Mouse (Mus musculus): ENCODE results near the gene Zfp952. TPM values are rescaled to one million over a fixed set of nuclear protein-coding genes. Genes with fewer than 3 reads are reported as not detected.
A peak's percentile ranks its signal among the peaks of the same experiment; 100 is the strongest.
"Not testable (repeated sequence)": the region's sequence is repeated elsewhere in the genome, so short reads cannot be mapped to it uniquely, and the experiment has no call there.

The Zfp952 gene
- total RNA-seq (2017), result 14.0 to 27.0 TPM (median 15.5 TPM) in 3 replicates

DNA sequence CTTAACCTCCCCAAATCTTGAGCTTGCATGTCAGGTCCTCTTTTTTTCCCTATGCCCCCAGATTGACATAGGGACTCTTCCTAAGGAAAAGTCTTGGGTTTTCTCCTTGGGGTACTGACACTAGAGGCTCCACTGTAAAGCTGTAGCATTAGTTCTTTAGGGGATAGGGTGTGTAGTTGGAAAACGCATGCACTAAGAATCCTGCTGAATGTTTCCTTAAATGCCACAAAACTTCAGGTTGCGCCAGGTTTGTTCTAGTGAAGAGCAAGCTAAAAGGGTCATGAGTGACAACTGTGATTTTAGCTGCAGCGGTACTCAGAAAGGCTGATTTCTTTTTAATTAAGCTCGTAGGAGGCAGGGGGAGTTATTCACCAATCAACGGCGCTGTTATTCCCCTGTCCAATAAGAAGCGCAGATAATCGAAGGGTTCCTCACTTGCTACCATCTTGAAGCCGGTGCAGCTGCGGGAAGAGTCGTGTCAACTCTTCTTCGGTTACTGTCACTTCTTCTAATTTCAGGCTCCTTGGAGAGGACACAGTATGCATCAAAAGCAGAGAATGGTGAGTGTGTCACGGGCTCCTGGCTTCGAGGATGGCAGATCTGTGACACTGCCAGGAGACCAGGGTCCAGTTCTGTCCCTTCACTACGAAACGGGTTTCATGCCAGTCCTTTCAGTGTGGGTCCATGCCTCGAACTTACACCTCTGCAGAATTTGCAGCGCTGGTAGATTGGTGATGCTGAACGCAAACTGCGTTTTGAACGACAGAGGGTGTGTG lies at the start of gene Zfp952:
Zfp952 (plus strand) TSS at position 431 of the 776 bp plus-strand sequence.
- ATAC-seq (replicated peaks; ENCODE audit: insufficient number of reproducible peaks, low FRiP score, low TSS enrichment, poor library complexity, severe bottlenecking), result peak; percentile 99

DNA sequence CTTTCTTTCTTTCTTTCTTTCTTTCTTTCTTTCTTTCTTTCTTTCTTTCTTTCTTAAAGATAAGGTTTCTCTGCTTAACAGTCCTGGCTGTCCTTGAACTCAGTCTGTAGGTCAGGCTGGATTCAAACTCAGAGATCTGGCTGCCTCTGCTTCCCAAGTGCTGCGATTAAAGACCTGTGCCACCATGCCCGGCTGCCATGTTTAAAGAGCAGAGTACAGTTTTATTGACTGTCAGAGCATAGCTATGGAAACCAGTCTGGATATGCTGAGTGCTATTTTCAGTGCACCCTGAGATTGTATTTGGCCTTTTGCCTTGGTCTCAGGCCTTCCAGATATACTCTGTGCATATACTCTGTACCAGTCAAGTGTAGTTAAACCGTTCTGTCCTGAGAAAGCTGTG lies 49.3 kb upstream of the Zfp952 start:
- no peak for ATAC-seq (replicated peaks; ENCODE audit: insufficient number of reproducible peaks, low FRiP score, low TSS enrichment, poor library complexity, severe bottlenecking)

DNA sequence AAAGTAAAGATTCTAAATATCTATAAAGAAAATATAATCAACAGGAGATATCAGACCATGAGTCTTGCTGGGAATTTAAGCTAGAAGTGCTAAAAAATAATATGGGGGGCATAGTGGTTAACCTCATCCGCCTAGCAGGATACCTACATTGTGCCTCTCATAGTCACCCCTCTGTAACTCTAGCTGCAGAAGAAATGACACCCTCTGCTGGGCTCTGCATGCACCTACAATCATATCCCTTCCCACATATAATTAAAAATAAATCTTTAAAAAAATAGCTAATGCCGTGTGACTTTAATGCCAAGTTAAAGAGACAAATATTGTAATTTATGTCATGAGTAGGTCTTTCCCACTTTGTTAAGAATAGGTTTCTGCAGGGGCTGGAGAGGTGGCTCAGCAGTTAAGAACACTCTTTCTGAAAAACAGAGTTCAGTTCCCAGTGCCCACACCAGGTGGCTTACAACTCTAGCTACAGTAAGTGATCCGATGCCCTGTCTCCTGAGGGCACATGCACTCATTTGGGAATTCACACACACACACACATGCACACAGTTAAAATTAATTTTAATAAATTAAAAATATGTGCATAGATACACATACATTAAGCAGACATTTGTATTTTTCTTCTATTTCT lies 48.4 kb upstream of the Zfp952 start:
- ATAC-seq (replicated peaks; ENCODE audit: insufficient number of reproducible peaks, low FRiP score, low TSS enrichment, poor library complexity, severe bottlenecking), result no peak

DNA sequence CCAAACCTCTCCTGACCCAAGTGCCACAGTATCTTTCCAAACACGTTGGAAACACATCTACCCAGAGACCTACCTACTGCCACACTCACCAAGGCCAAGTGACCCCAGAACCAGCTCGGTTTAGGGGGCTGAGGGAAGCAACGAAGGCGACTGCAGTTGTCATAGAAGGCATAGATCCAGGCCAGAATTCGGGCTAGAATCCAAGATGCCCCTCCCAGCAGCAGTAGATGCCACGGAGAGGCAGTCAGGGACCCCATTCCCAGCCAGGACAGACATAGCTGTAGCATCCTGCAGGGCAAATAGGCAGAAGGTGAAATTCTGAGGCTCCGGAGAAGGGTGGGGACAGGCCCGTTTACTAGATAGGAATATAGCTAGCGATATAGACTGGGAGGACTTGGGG lies 46.2 kb upstream of the Zfp952 start:
- no peak for ATAC-seq (replicated peaks; ENCODE audit: insufficient number of reproducible peaks, low FRiP score, low TSS enrichment, poor library complexity, severe bottlenecking)

DNA sequence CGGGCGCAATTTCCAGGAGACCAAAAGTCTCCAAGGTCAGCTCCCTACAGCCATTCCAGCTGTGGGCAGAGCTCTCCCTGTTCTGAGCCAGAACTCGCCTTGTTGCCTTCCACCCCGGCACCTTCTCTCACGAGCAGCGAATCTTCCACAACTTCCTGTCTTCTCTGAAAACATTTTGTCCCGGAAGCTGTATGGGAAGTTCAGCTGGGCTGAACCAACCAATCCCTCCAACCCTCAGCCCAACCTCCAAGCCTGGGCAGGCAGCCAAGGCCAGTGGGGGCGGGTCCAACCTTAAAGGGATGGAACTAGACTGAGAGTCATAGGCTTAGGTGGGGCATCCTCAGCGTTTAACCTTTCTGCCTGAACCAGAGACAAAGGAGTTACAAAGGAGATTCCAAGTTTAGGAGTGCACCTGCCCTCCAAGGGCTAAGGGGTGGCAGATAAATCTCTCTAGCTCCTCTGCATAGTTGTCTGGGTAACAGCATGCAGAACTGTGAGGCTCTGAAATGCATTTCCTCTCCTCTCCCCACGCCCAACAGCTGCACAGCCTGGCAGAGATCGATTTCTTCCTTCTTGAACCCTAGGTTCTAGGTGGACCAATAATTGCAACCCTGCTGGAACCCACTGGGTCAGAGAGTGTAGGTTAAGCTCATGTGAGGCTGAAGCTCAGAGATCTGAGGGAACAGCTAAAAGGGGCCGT lies 45.6 kb upstream of the Zfp952 start, which contains the start of gene Cyp4f13:
Cyp4f13 (minus strand) TSS at position 188 of the 700 bp plus-strand sequence.
- ATAC-seq (replicated peaks; ENCODE audit: insufficient number of reproducible peaks, low FRiP score, low TSS enrichment, poor library complexity, severe bottlenecking), result peak; percentile 96

DNA sequence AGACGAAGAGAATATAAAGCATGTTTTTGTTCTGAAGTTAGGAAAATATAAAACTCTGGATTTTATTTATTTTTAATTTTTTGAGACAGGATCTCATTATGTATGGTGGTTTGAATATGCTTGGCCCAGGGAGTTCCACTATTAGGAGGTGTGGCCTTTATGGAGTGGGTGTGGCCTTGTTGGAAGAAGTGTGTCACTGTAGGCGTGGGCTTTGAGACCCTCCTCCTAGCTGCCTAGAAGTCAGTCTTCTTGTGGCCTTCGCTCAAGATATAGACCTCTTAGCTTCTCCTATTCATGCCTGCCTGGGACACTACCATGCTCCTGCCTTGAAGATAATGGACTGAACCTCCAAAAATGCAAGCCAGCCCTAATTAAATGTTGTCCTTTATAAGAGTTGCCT lies 42.8 kb upstream of the Zfp952 start:
- no peak for ATAC-seq (replicated peaks; ENCODE audit: insufficient number of reproducible peaks, low FRiP score, low TSS enrichment, poor library complexity, severe bottlenecking)

DNA sequence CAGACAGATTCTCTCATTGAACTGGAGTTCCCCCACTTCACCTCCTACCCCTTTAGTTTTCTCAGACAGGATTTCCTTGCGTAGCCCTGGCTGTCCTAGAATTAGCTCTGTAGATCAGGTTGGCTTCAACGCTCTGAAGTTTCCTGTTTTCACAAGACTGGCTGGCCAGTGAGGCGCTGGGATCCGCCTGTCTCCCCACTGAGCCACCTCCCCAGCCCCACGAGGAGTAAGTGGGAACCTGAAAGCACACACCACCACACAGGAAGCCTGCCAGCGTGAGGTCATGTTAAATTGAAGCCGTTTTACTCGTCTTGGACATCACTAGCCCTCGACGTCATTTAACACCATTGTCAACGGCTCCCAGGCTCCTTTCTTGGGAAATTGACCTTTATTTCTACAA lies 41.9 kb upstream of the Zfp952 start:
- ATAC-seq (replicated peaks; ENCODE audit: insufficient number of reproducible peaks, low FRiP score, low TSS enrichment, poor library complexity, severe bottlenecking), result no peak

DNA sequence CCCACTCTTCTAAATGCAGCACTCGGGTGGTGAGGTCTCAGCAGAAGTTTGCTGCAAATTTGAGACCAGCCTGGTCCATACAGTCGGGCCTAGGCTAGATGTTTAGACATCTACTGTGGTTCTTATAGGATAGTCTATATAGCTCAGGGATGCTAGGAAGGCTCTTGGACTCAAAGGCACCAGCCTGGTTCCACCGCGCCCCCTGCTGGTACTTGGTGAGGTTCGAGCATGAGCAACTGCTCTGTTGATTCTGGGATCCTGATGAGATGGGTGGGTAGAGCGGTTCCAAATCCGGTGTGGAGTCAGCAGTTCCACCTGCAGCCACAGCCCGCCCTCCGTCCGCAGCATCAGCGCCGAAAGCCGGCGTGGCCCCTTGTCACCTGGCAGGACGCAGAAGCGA lies 41.5 kb upstream of the Zfp952 start:
- 0 out of 2 replicates have a peak, but pooled peaks have one; percentile 48 for ATAC-seq (replicated peaks; ENCODE audit: insufficient number of reproducible peaks, low FRiP score, low TSS enrichment, poor library complexity, severe bottlenecking)

DNA sequence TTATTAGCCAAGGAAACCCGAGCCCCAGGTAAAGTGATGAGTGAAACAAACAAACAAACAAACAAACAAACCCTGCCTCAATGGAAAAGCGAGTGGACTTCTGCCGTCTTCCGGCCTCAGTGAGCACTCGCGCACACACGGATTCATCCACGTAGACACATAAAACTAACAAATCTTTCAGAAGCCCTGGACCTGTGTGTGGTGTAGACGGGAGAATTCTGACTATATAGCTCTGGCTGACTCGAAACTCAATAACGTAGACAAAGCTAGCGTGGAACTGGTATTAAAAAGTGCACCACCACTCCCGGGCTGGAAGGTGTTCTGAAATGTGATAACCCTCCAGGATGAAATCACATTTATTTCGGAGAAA lies 27.7 kb upstream of the Zfp952 start:
- ATAC-seq (replicated peaks; ENCODE audit: insufficient number of reproducible peaks, low FRiP score, low TSS enrichment, poor library complexity, severe bottlenecking), result no peak

DNA sequence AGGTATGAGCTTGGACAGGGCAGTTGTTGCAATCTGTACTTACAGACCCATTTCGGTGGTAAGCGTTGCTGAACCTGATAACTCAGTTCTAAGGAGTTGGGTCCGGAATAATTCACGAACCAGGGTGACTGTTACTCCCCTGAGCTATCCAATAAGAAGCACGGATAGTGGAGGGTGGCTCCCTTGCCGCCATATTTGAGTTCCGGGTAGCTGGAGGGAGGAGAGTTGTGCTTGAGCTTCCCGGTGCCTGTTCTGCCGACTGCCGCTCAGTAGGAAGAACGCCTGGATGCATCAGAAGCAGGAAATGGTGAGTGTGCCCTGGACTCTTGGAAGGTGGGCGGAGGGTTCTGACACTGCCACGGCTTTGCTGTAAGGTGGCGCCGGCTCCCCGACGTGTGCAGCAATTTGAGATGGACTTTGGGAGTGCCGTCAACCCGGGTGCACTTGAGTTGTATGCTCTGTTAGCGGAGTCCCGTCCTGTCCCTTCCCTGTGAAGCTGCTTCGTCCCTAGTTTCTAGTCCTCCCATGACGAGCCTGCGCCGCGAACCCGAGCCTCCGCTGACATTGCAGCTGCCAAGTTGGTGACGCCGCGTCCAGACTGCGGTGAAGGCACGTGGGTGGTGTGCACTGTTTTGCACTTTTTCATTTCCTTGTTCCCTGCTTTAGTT lies 27.2 kb upstream of the Zfp952 start, which contains the start of gene Zfp472:
Zfp472 (plus strand) TSS at position 192 of the 668 bp plus-strand sequence.
- peak; percentile 100 for ATAC-seq (replicated peaks; ENCODE audit: insufficient number of reproducible peaks, low FRiP score, low TSS enrichment, poor library complexity, severe bottlenecking)

DNA sequence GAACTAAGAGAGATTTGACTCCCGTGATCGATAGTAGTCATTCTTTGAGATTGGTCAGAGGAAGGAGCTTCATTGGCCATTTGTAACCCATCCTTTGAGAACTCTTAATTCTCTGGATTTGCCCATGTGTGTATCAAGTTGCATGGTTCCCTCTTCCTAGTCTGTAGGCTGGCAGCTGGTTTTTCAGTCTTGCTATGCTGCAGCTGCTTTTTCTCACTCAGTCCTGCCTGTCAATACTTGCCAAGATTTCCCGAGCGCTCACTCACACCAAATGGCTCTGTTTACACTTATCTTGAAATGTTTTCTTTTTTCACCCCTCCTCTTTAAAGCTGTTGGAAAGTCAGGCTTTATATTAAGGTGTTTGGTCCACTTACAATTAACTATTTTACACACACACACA lies 11.6 kb upstream of the Zfp952 start:
- no peak for ATAC-seq (replicated peaks; ENCODE audit: insufficient number of reproducible peaks, low FRiP score, low TSS enrichment, poor library complexity, severe bottlenecking)

DNA sequence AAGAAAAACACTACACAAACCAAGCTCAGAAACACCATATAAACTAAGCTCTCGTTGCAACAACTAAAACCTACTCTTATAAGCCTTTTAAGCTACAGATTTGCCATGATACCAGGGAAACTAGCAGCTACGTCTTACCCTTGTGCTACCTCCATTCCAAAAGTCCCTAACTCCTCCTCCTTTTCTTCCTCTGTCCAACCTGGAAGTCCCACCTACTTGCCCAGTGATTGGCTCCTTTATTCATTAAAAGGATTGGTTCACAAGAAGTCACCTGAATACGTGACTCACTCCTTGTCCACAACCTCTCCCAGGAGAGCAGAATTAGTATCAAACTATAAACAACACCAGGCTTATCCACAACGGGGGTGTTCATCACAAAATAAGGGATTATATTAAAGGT lies 6.6 kb upstream of the Zfp952 start:
- ATAC-seq (replicated peaks; ENCODE audit: insufficient number of reproducible peaks, low FRiP score, low TSS enrichment, poor library complexity, severe bottlenecking), result no peak

DNA sequence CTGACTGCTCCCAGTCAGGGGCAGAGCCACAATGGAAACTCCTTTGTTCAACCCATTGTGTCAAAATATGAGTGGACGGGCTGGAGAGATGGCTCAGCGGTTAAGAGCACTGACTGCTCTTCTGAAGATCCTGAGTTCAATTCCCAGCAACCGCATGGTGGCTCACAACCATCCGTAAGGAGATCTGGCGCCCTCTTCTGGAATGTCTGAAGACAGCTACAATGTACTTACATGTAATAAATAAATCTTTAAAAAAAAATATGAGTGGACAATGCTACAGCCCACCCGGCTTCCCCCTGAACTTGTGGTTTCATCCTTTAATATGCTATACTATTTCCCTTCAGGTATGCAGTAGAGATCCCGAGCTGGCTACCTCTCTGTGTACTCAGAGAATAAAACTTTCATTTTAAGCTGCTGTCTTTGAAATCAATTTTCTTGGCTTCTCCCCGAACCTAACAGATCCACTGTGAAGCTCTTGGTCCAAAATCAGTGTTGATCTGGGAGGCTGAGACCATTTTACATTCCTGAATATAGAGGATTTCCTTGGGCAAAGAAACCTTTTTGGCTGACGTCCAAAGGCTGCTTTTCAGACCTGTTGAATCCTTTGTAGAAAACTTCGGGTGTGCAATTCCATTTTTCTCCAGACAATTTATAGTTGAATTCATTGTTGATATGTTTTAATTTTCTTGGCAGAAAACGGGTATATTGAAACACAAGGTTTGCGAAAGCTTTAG lies 797 bp upstream of the Zfp952 start:
- ATAC-seq (replicated peaks; ENCODE audit: insufficient number of reproducible peaks, low FRiP score, low TSS enrichment, poor library complexity, severe bottlenecking), result no peak

DNA sequence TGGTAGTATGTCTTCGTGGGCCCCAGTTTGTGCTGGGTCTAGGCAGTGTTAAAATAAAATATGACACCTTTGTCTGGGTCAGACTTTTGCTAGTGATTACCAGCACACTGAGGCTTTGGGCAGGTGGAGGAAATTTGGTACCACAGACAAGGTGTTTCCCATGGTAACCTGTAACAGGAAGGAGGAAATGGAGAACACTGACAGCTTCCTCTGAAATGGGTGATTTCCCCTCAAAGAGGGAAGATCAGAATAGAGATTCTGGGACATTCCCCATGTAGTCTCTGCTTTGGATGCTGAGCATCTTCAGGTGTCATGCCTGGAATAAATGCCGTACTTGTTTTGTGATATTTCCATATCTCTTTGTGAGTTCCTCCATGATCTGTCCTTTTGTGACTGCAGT lies 5.6 kb downstream of the Zfp952 start:
- no peak for ATAC-seq (replicated peaks; ENCODE audit: insufficient number of reproducible peaks, low FRiP score, low TSS enrichment, poor library complexity, severe bottlenecking)

DNA sequence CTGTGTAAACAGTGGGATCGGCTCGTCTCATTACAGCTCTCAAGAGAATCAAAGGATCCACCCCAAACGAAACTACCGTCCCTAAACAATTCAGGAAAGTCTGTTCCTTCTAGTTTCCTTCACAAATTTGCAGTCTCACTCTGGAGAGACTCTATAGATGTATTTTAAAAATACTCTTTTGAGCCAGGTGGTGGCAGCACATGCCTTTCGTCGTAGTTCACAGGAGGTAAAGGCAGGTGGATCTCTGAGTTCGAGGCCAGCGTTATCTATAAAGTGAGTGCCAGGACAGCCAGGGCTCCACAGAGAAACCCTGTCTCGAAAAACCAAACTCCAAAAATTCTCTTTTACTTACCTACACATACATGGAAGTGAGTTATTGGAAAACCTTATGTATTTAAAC lies 15.4 kb downstream of the Zfp952 start:
- ATAC-seq (replicated peaks; ENCODE audit: insufficient number of reproducible peaks, low FRiP score, low TSS enrichment, poor library complexity, severe bottlenecking), result no peak

DNA sequence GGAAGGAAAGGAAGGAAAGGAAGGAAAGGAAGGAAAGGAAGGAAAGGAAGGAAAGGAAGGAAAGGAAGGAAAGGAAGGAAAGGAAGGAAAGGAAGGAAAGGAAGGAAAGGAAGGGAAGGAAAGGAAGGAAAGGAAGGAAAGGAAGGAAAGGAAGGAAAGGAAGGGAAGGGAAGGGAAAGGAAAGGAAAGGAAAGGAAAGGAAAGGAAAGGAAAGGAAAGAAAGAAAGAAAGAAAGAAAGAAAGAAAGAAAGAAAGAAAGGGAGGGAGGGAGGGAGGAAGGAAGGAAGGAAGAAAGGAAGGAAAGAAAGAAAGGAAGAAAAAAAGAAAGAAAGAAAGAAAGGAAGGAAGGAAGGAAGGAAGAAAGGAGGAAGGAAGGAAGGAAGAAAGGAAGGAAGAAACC lies 27.5 kb downstream of the Zfp952 start:
- not testable (repeated sequence) for ATAC-seq (replicated peaks; ENCODE audit: insufficient number of reproducible peaks, low FRiP score, low TSS enrichment, poor library complexity, severe bottlenecking)

DNA sequence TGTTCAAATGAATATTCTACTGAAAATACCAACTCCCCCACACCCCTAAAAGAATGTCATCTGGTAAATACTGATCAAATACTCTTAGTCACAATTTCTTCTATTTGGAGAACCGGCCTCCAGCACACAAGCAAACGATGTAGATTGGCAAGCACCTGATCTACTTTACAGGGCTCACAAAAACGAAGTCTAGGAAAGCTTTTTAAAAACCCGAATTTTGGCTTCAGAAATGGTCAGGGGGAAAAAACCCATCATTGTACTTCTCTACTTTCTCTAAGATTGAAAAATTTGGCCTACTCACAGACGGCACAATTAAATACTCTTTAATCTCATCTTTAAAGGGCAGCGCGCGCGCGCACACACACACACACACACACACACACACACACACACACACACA lies 39.4 kb downstream of the Zfp952 start:
- ATAC-seq (replicated peaks; ENCODE audit: insufficient number of reproducible peaks, low FRiP score, low TSS enrichment, poor library complexity, severe bottlenecking), result no peak

All from monocyte, adult 5-6 weeks (primary cell).